Mouse (Mus musculus): ENCODE results near the gene Ms4a6d. TPM values are rescaled to one million over a fixed set of nuclear protein-coding genes. Genes with fewer than 3 reads are reported as not detected.
"Not testable (repeated sequence)": the region's sequence is repeated elsewhere in the genome, so short reads cannot be mapped to it uniquely, and the experiment has no call there.

The Ms4a6d gene
- total RNA-seq, 2 experiments from 2014 or later, result 1.2 to 1.7 TPM

DNA sequence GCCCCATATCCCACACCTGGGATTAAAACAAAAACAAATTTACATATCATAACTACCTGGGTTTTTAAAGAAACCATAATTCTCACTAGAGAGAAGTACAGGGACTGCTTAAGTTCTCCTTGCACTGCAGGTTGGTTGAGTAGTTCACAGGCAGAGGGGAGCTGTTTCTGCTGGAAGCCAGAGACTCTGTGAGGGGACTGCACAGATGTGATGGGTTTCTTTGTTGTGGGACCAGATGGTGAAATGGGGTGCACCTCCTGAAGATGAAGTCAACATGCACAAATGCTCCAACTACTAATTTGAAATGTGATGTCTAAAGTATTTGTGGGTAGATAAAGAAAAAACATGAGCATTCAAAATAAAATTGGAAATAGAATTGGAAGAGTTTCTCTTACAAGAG lies 56.7 kb downstream of the Ms4a6d start:
- DNase-seq (ENCODE audit: extremely low spot score in 1 of 2, low spot score in 2 of 2), result no peak
- intact Hi-C loops (cut with DNase I), result loop anchor here (5.0 kb wide), 1 partner anchor 46 kb away; no protein-coding TSS in a partner anchor
- H3K27ac ChIP-seq, result no peak overlapping the region
- no peak overlapping the region for H3K4me3 ChIP-seq
- no peak for TF ChIP-seq CTCF (IDR thresholded peaks at IDR 0.05)

DNA sequence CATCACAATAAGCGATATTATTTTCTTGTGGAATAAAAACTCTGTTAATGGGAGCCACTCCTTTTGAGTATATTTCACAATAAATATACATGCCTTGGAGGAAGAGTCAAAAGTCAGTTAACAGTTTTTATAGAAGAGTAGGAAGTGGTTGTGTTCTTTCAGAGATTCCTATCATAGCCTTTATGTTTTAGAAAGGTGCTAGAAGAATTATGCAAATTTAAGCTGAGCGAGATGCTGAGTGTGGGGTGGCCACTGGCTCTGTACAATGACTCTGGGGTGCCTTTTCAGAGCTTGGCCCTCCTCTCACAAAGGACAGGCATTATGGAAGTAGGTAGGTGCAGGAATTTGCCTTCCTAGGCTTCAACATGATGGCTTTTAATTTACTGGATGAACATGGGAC lies 60.3 kb downstream of the Ms4a6d start:
- H3K4me3 ChIP-seq; H3K27ac ChIP-seq; intact Hi-C loops (cut with DNase I); DNase-seq (ENCODE audit: extremely low spot score in 1 of 2, low spot score in 2 of 2): not testable (repeated sequence)

DNA sequence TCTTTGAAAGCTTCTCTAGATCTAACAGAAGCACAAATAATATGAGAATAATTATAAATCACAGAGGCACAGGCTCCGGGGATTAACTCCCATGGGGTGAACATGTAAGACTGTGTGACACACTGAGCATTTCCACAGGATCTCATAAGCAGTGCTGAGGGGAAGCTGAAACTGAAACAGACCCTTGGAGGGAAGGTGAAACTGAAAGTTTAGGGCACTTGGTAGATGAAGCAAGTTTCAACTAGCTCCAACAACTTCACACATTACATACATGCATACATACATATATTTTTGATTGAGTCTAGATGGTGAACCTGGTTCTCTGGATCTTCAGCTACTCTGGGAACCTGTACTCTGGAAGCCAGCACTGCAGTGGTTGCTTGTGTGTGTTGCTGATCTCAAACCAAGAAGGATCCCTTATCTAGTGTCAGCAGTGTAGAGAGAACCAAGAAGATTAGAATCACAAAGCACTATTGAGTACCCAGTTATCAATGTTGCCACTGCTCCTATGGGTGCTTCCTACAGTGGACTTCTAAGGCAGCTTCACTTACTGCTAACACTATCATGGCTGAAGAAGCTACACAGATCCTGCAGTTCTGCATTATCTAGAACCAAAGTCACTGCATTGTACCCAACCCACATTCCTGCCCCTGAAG lies 64.4 kb downstream of the Ms4a6d start:
- intact Hi-C loops (cut with DNase I); DNase-seq (ENCODE audit: extremely low spot score in 1 of 2, low spot score in 2 of 2); H3K27ac ChIP-seq; H3K4me3 ChIP-seq: not testable (repeated sequence)

DNA sequence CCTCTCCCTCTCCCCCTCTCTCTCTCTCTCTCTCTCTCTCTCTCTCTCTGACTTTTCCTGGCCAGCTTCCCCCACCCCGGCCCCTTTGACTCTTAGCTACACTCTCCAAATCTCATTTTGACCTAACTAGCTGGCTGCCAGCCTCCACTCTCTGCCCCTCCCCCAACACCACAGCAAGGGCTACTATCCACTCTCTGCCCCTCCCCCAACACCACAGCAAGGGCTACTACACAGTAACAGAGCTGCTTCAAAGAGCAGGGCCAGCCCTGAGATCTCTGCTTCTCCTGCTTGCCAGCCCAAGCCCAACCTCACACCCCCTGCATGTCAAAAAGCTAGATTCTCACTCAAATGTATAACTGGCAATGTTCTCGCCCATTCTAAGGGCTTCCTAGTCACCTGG lies 67.3 kb downstream of the Ms4a6d start:
- Histone ChIP-seq H3K27ac (no peak overlapping the region), H3K4me3 (no peak overlapping the region)
- TF ChIP-seq CTCF (IDR thresholded peaks at IDR 0.05), result no peak
- intact Hi-C loops (cut with DNase I), result no loop called here
- no peak for DNase-seq (ENCODE audit: extremely low spot score in 1 of 2, low spot score in 2 of 2)

Other genes starting within 250 kb of the Ms4a6d start
- gene Ms4a4a, start 229.3 kb downstream of the Ms4a6d start, total RNA-seq (2021), result 1 to 10 TPM in 1 of 2 experiments, under 1 TPM in 1; 0.57 to 1.6 TPM
- under 1 TPM in 1 of 2 experiments, not detected in 1; 0.34 TPM for gene Ms4a4c, start 200.1 kb downstream of the Ms4a6d start, total RNA-seq (2021)
- gene Ms4a4b, start 161.3 kb downstream of the Ms4a6d start, total RNA-seq (2021), result under 1 TPM in 1 of 2 experiments, not detected in 1; 0.20 TPM
- 1 to 10 TPM; 1.4 to 2.3 TPM for gene Ms4a6c, start 135.5 kb downstream of the Ms4a6d start, total RNA-seq (2021)
- gene Gm8369, start 118.9 kb downstream of the Ms4a6d start, total RNA-seq (2021), result 1 to 10 TPM; 1.3 to 1.5 TPM
- gene Ms4a6b, start 88.3 kb downstream of the Ms4a6d start, total RNA-seq (2021), result 1 to 10 TPM; 1.7 to 2.9 TPM
- gene Ms4a4d, start 68.0 kb downstream of the Ms4a6d start, total RNA-seq (2021), result not detected
- gene Ms4a2, start 18.9 kb upstream of the Ms4a6d start, total RNA-seq (2021), result not detected
- gene Ms4a3, start 36.0 kb upstream of the Ms4a6d start, total RNA-seq (2021), result not detected
- gene Oosp2, start 55.7 kb upstream of the Ms4a6d start, total RNA-seq (2021), result not detected
- not detected for gene Oosp1, start 86.3 kb upstream of the Ms4a6d start, total RNA-seq (2021)
- gene Oosp3, start 92.2 kb upstream of the Ms4a6d start, total RNA-seq (2021), result not detected
- gene Gif, start 142.7 kb upstream of the Ms4a6d start, total RNA-seq (2021), result not detected
- 10 to 100 TPM; 36.8 to 37.9 TPM for gene Mrpl16, start 165.5 kb upstream of the Ms4a6d start, total RNA-seq (2021)
- gene Stx3, start 214.6 kb upstream of the Ms4a6d start, total RNA-seq (2021), result 10 to 100 TPM; 30.9 to 31.4 TPM
- not detected for gene Olfr1417, start 234.4 kb upstream of the Ms4a6d start, total RNA-seq (2021)